Comparison of ENCODE assay signal across 8 mouse cellular contexts in the genomic region with DNA sequence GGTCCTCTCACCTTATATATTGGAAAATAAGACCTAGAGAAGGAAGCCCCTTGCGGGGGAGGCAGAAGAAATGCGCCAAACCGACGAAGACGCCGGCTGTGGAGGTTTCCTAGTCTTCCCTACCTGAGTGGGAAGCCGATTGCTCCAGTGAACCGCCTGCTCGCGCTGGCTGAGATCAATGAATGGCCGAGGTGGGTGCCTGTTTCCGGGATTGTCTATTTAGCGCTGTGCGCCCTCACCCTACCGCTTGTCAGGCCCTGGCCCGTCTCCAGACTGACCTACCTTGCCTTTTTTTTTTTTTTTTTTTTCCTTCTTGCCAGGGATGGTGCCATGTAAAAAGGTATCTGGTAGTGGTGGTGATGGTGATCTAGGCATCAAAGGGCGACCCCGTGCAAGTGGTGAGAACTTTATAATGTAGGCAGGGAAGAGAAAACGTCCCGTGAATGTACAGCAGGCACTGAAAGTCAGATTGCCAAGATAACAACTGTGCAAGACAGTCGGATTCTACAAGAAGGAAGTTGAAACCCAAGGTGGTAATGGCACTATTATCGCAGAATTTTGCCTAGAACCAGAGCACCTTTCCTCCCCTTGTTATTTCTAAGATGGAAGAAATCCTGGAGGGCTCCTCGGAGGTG. TPM values are rescaled to one million over a fixed set of nuclear protein-coding genes. Genes with fewer than 3 reads are reported as not detected.
DNase-seq lines count a peak whose midpoint lies in the region; ATAC-seq and TF ChIP-seq lines count a peak whose summit lies in the region.

TSS of gene Smtn (minus strand) at position 162 of the 635 bp plus-strand sequence.

- TF ChIP-seq RAD21 in CH12.LX (IDR thresholded peaks at IDR 0.05; ENCODE audit: low read depth, low read length) = no peak

- 93% methylated on average over 23 of the region's 23 CpGs for WGBS in embryonic facial prominence, embryonic 15.5 days
- 91% methylated on average over 23 of the region's 23 CpGs for WGBS in heart, postnatal 0 days
- 74% methylated on average over 23 of the region's 23 CpGs for WGBS in liver, embryonic 15.5 days (ENCODE audit: insufficient replicate concordance)

- H3K4me2 ChIP-seq in CH12.LX (ENCODE audit: insufficient read depth, low read depth, poor library complexity, severe bottlenecking) = peak within 1 kb of the TSS; percentile 98
- H3K4me2 ChIP-seq in embryonic facial prominence, embryonic 15.5 days (replicated peaks) = peak within 1 kb of the TSS; percentile 85
- H3K4me2 ChIP-seq in heart, postnatal 0 days (ENCODE audit: low read depth, low read length) = peak within 1 kb of the TSS; percentile 72
- H3K4me2 ChIP-seq in liver, embryonic 15.5 days = peak within 1 kb of the TSS; percentile 77

- no peak within 1 kb of the TSS for H3K9ac ChIP-seq in CH12.LX (ENCODE audit: insufficient read depth, low read depth)
- H3K9ac ChIP-seq in embryonic facial prominence, embryonic 15.5 days = no peak within 1 kb of the TSS
- no peak within 1 kb of the TSS for H3K9ac ChIP-seq in heart, postnatal 0 days (replicated peaks; ENCODE audit: low read depth, low read length)
- 0 out of 2 replicates have a peak within 1 kb of the TSS, but pooled peaks have one; percentile 21 for H3K9ac ChIP-seq in liver, embryonic 15.5 days

- DNase-seq in CH12.LX (ENCODE audit: extremely low read depth) = no peak
- no peak for DNase-seq in heart, postnatal 0 days (ENCODE audit: low spot score)
- DNase-seq in urinary bladder, postnatal 4 days (ENCODE audit: low spot score in 2 of 2) = no peak
- DNase-seq in right cerebral cortex, adult 18-20 months = no peak

- dilution Hi-C loops in CH12.LX (cut with MboI; ENCODE audit: extremely low pct_ligation_motif_present, extremely low pct_unique_long_range_greater_than_20kb, low sequenced_read_pairs) = no loop called here

- in situ Hi-C loops in CH12.LX (cut with MboI; ENCODE audit: low pct_ligation_motif_present, low pct_unique_long_range_greater_than_20kb, low sequenced_read_pairs) = loop anchor here (10.0 to 25.0 kb wide), 2 partner anchors 124 to 372 kb away; partner anchors contain the start of gene Slc35e4

- no peaks in the 10 kb centered on the region for H3K36me3 ChIP-seq in erythroblast, embryonic 14.5 days (ENCODE audit: control insufficient read depth)
- H3K36me3 ChIP-seq in CH12.LX (replicated peaks in 1 of 2; ENCODE audit: control insufficient read depth in 1 of 2, insufficient read depth in 1 of 2, low read length in 1 of 2) = no peaks in the 10 kb centered on the region
- H3K36me3 ChIP-seq in embryonic facial prominence, embryonic 15.5 days = no peaks in the 10 kb centered on the region
- no peaks in the 10 kb centered on the region for H3K36me3 ChIP-seq in heart, postnatal 0 days (replicated peaks; ENCODE audit: control insufficient read depth, insufficient read depth, low read length)
- H3K36me3 ChIP-seq in liver, embryonic 15.5 days (replicated peaks) = no peaks in the 10 kb centered on the region

- H3K27ac ChIP-seq in CH12.LX (ENCODE audit: insufficient read depth, low read depth) = no peak within 1 kb of the TSS
- H3K27ac ChIP-seq in embryonic facial prominence, embryonic 15.5 days (replicated peaks) = no peak within 1 kb of the TSS
- H3K27ac ChIP-seq in heart, postnatal 0 days (ENCODE audit: low read depth) = no peak within 1 kb of the TSS
- H3K27ac ChIP-seq in liver, embryonic 15.5 days (replicated peaks) = no peak within 1 kb of the TSS

- TF ChIP-seq POLR2A in CH12.LX (IDR thresholded peaks at IDR 0.05; ENCODE audit: low read depth, low read length) = no peak

- H3K4me1 ChIP-seq in erythroblast, embryonic 14.5 days (ENCODE audit: control insufficient read depth) = peaks cover 30% of the 10 kb centered on the region
- H3K4me1 ChIP-seq in CH12.LX (ENCODE audit: control insufficient read depth in 1 of 2, insufficient read depth in 2 of 2) = peaks cover 1 to 47% of the 10 kb centered on the region in 2 experiments; a peak in 3 of 4 replicates
- peaks cover 59% of the 10 kb centered on the region for H3K4me1 ChIP-seq in embryonic facial prominence, embryonic 15.5 days
- peaks cover 14% of the 10 kb centered on the region for H3K4me1 ChIP-seq in heart, postnatal 0 days (ENCODE audit: control insufficient read depth, insufficient read depth)
- H3K4me1 ChIP-seq in liver, embryonic 15.5 days (replicated peaks) = peaks cover 36% of the 10 kb centered on the region

- TF ChIP-seq EP300 in CH12.LX (IDR thresholded peaks at IDR 0.05; ENCODE audit: low read length) = no peak
- TF ChIP-seq EP300 in heart, postnatal 0 days (IDR thresholded peaks at IDR 0.05; ENCODE audit: low read depth) = no peak

- H3K27me3 ChIP-seq in erythroblast, embryonic 14.5 days (ENCODE audit: control insufficient read depth) = no peaks in the 10 kb centered on the region; the same call in 1 of the 2 replicates
- no peaks in the 10 kb centered on the region for H3K27me3 ChIP-seq in CH12.LX (replicated peaks)
- no peaks in the 10 kb centered on the region for H3K27me3 ChIP-seq in embryonic facial prominence, embryonic 15.5 days
- no peaks in the 10 kb centered on the region for H3K27me3 ChIP-seq in heart, postnatal 0 days (ENCODE audit: control insufficient read depth, insufficient read depth, low read length)
- no peaks in the 10 kb centered on the region for H3K27me3 ChIP-seq in liver, embryonic 15.5 days

- peak within 1 kb of the TSS; percentile 66 for H3K4me3 ChIP-seq in erythroblast, embryonic 14.5 days (replicated peaks)
- H3K4me3 ChIP-seq in CH12.LX (replicated peaks in 1 of 3; ENCODE audit: low read depth in 2 of 3, low read length in 2 of 3, poor library complexity in 1 of 3) = peak within 1 kb of the TSS; percentile 49 to 56 (median 53)
- H3K4me3 ChIP-seq in embryonic facial prominence, embryonic 15.5 days (replicated peaks) = peak within 1 kb of the TSS; percentile 70
- H3K4me3 ChIP-seq in heart, postnatal 0 days (ENCODE audit: low read depth, low read length) = peak within 1 kb of the TSS; percentile 58
- H3K4me3 ChIP-seq in liver, embryonic 15.5 days (replicated peaks) = peak within 1 kb of the TSS; percentile 63

- no peak for TF ChIP-seq CTCF in CH12.LX (conservative IDR thresholded peaks at IDR 0.05 in 1 of 2, IDR thresholded peaks at IDR 0.05 in 1 of 2; ENCODE audit: low read depth in 2 of 2, low read length in 2 of 2)
- no peak for TF ChIP-seq CTCF in heart, postnatal 0 days (IDR thresholded peaks at IDR 0.05; ENCODE audit: low read depth)

- no peaks in the 10 kb centered on the region for H3K79me2 ChIP-seq in CH12.LX (replicated peaks; ENCODE audit: control insufficient read depth, extremely low read depth, insufficient read depth, poor library complexity, severe bottlenecking)

- H3K9me3 ChIP-seq in erythroblast, embryonic 14.5 days (ENCODE audit: control insufficient read depth, low read length) = peaks cover 7% of the 10 kb centered on the region; the same call in 1 of the 2 replicates
- H3K9me3 ChIP-seq in CH12.LX (replicated peaks; ENCODE audit: low read length) = peaks cover 8% of the 10 kb centered on the region
- H3K9me3 ChIP-seq in embryonic facial prominence, embryonic 15.5 days (replicated peaks) = 0 out of 2 replicates have a peak, but pooled peaks cover 5% of the 10 kb centered on the region
- peaks cover 4% of the 10 kb centered on the region; the same call in 1 of the 2 replicates for H3K9me3 ChIP-seq in heart, postnatal 0 days (replicated peaks; ENCODE audit: control insufficient read depth, low read length)
- no peaks in the 10 kb centered on the region for H3K9me3 ChIP-seq in liver, embryonic 15.5 days (replicated peaks)

- ATAC-seq in erythroblast, adult 5-6 weeks (replicated peaks; ENCODE audit: low FRiP score, poor library complexity, severe bottlenecking) = no peak
- ATAC-seq in embryonic facial prominence, embryonic 15.5 days (ENCODE audit: insufficient number of reproducible peaks, low FRiP score, low TSS enrichment, low read depth) = no peak
- no peak for ATAC-seq in heart, postnatal 0 days (ENCODE audit: insufficient read depth, low read depth)
- ATAC-seq in liver, embryonic 15.5 days (ENCODE audit: insufficient read depth) = no peak

TF ChIP-seq in CH12.LX, 34 proteins besides CTCF, POLR2A, EP300 and RAD21:
- TF ChIP-seq MAZ (IDR thresholded peaks at IDR 0.05; ENCODE audit: low read depth, low read length) = no peak
- no peak for TF ChIP-seq NELFE (IDR thresholded peaks at IDR 0.05; ENCODE audit: low read depth, low read length)
- no peak for TF ChIP-seq ETS1 (conservative IDR thresholded peaks at IDR 0.05; ENCODE audit: low read depth, low read length)
- TF ChIP-seq IRF4 (IDR thresholded peaks at IDR 0.05; ENCODE audit: low read depth, low read length) = no peak

RNA-seq across cellular contexts. Expression of gene Smtn, which starts in this region (rescaled TPM):
- polyA plus RNA-seq in erythroblast, embryonic 14.5 days (2012) = 0.65 and 0.67 TPM in 2 replicates
- total RNA-seq in erythroblast, adult 5-6 weeks (2015; ENCODE audit: low replicate concordance) = 4.2 and 13.6 TPM in 2 replicates
- 2.0 and 2.7 TPM in 2 replicates for total RNA-seq in erythroblast, adult 5-6 weeks (2017; ENCODE audit: low replicate concordance)
- total RNA-seq in CH12.LX (2012; rRNA removed) (2.9 and 3.1 TPM in 2 replicates), CH12.LX (2014; rRNA removed) (0.58 and 0.77 TPM in 2 replicates)
- 5.0 and 5.3 TPM in 2 replicates for polyA plus RNA-seq in CH12.LX (2012; ENCODE audit: insufficient read length, low read depth)
- polyA plus RNA-seq in embryonic facial prominence, embryonic 15.5 days (2015; fragmentation: Nextera tagmentation; extraction: Ambion mirVana) = 89.2 and 93.7 TPM in 2 replicates
- 74.5 and 94.2 TPM in 2 replicates for total RNA-seq in heart, postnatal 0 days (2014; rRNA removed; ENCODE audit: low replicate concordance)
- 86.3 and 104 TPM in 2 replicates for polyA plus RNA-seq in heart, postnatal 0 days (2015; fragmentation: Nextera tagmentation; extraction: Ambion mirVana)
- 12.7 and 12.9 TPM in 2 replicates for polyA plus RNA-seq in liver, embryonic 15.5 days (2015; fragmentation: Nextera tagmentation; extraction: Ambion mirVana)
